Mouse (Mus musculus) limb, embryonic 10.5 days (tissue): ENCODE results near the gene Chd4. TPM values are rescaled to one million over a fixed set of nuclear protein-coding genes. Genes with fewer than 3 reads are reported as not detected.
A peak's percentile ranks its signal among the peaks of the same experiment; 100 is the strongest.

Source experiments
- DNase-seq: peaks from one replicate; pipeline ENCODE4 v3.0.0-alpha.2; 2017; ENCODE audit warnings: low spot score
- H3K27ac ChIP-seq: fragments of 300-500 bp; sonication (generic); 2 replicates; pipeline ENCODE4 v1.5.1; 2016; ENCODE audit warnings: mild to moderate bottlenecking
- H3K27me3 ChIP-seq: fragments of 300-500 bp; sonication (generic); 2 replicates; pipeline ENCODE4 v1.6.1; 2016; ENCODE audit warnings: low read depth, mild to moderate bottlenecking; ENCODE audit not compliant: poor library complexity, severe bottlenecking
- H3K36me3 ChIP-seq: fragments of 300-500 bp; sonication (generic); 2 replicates; pipeline ENCODE4 v1.6.1; 2016; ENCODE audit warnings: mild to moderate bottlenecking, moderate library complexity
- H3K4me1 ChIP-seq: fragments of 300-500 bp; sonication (generic); 2 replicates; pipeline ENCODE4 v1.6.1; 2016
- H3K4me3 ChIP-seq: fragments of 300-500 bp; sonication (generic); 2 replicates; pipeline ENCODE4 v1.5.1; 2016; ENCODE audit warnings: mild to moderate bottlenecking, moderate library complexity
- H3K9me3 ChIP-seq: fragments of 300-500 bp; sonication (generic); replicated peaks from 2 replicates; pipeline ENCODE4 v1.6.1; 2016; ENCODE audit warnings: mild to moderate bottlenecking
- WGBS: fragments of 180-500 bp; shearing (Covaris S2); methylation state at CpG from one replicate; pipeline ENCODE4 v1.1.7; 2016; 5-methylcytosine and 5-hydroxymethylcytosine counted together
- polyA plus RNA-seq: library from polyadenylated mRNA; unstranded; fragments of >200 nt; fragmentation: Nextera tagmentation; extraction: Ambion mirVana; gene quantifications from 2 replicates; pipeline ENCODE4 v1.2.1, GENCODE M21; 2016

Chd4 gene
- polyA plus RNA-seq, 1 experiment from 2014 or later: 109 TPM

GRCm38 (mm10) chr6:125081797-125082560 lies 13.8 kb upstream of the Chd4 start:
- DNase-seq: peak; percentile 95
- Histone ChIP-seq H3K4me3 (peak overlapping the region; percentile 59), H3K36me3 (no peaks in the 10 kb centered on the region), H3K27ac (peak overlapping the region; percentile 86), H3K27me3 (peaks cover 17% of the 10 kb centered on the region), H3K4me1 (peaks cover 10% of the 10 kb centered on the region), H3K9me3 (no peaks in the 10 kb centered on the region)
- 21% methylated on average over 45 of the region's 45 CpGs for WGBS

DNA sequence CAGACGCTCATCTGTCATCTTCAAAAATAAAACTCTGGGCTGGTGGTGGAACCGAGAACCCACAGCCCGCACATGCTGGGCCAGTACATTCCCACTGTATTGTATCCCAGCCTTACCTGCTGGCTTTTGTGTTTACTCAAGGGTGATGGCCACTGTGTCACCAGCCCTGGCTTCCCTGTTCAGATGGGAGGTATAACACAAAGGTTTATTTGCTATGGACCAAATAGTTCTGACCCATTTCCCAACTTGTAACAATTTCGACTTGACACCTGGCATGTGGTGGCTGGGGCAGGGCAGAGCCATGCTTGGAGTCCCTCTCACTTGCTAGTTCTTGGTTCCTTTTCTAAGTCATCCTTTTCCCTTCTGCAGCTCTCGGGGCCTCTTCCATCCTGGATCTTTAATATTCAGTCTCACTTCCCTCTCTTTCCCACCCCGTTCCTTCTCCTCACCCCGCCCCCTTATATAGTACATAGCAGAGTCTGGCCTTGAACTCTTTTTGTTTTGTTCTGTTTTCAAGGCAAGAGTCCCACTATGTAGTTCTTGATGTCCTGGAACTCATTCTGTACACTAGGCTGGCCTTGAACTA lies 12.9 kb upstream of the Chd4 start:
- WGBS: 88% methylated on average over 7 of the region's 7 CpGs
- H3K27me3 ChIP-seq: peaks cover 17% of the 10 kb centered on the region
- H3K4me3 ChIP-seq: no peak overlapping the region
- DNase-seq: no peak
- no peaks in the 10 kb centered on the region for H3K36me3 ChIP-seq
- H3K27ac ChIP-seq: no peak overlapping the region
- H3K9me3 ChIP-seq: no peaks in the 10 kb centered on the region
- peaks cover 19% of the 10 kb centered on the region for H3K4me1 ChIP-seq

- no peaks in the 10 kb centered on the region for H3K9me3 ChIP-seq
- 8% methylated on average over 4 of the region's 4 CpGs for WGBS
- H3K36me3 ChIP-seq: no peaks in the 10 kb centered on the region
- H3K27me3 ChIP-seq: peaks cover 17% of the 10 kb centered on the region
- H3K4me1 ChIP-seq: peaks cover 35% of the 10 kb centered on the region
- peak; percentile 72 for DNase-seq
- H3K4me3 ChIP-seq: no peak overlapping the region
- H3K27ac ChIP-seq: peak overlapping the region; percentile 28; the same call in 1 of the 2 replicates
These were observed 11.4 kb upstream of the Chd4 start for GRCm38 (mm10) chr6:125084424-125084823.

DNA sequence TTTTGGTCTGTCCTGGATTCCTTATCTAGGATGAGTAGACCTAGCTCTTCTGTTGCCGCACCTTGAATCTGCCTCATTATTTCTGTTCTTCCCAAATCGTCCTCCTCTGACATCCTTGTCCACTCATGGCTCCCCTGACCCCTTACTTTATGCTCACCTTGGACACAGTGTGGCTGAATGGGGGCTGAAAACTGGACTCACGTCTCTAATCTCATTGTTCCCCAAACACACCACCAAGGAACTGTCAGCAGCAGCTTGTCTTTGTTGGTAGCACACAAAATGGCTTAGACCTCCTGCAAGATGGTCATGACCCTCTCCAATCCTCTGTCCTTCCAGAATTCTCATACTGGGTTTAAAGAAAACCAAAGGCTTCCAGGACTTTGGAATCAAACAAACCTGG lies 7.8 kb upstream of the Chd4 start:
- Histone ChIP-seq H3K9me3 (no peaks in the 10 kb centered on the region), H3K27ac (peak overlapping the region; percentile 91), H3K4me3 (0 out of 2 replicates have a peak overlapping the region, but pooled peaks have one; percentile 43), H3K27me3 (no peaks in the 10 kb centered on the region), H3K4me1 (peaks cover 41% of the 10 kb centered on the region), H3K36me3 (no peaks in the 10 kb centered on the region)
- no peak for DNase-seq
- 84% methylated on average over 3 of the region's 3 CpGs for WGBS

DNA sequence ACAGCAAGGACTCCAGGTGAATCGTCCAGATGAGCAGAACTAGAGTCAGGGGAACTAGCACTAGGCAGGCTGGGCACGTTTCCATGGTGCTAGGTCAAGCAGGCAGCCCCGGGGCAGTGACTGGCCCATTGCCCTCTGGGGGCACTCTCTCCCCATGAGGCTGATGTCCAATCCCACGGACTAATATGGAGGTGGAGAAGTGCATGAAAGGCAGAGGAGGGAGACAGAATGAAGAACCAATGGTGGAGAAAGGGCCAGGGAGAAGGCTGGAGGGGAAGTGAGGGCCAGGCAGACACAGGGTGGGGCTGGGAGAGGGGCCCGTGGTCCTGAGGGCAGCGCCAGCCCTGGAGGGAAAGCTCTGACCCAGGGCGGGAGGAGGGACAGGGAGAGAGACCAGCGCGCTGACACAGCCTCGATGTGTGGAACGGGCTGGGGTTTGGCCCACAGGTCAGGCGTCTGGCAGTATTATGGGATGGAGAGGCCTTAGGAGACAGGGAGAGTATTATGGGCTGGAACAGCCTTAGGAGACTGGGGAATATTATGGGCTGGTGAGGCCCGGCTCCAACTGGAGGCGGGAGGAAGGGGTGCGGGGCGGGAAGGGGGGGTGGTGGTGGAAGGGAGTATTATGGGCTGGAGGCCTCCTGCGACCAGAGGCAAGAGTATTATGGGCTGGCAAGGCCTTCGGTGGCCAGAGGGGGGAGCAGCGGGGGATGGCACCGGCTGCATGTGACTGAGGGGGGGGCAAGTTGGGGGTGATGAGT lies 7.0 kb upstream of the Chd4 start:
- 2% methylated on average over 20 of the region's 20 CpGs for WGBS
- peak overlapping the region; percentile 91 for H3K27ac ChIP-seq
- no peaks in the 10 kb centered on the region for H3K36me3 ChIP-seq
- H3K4me3 ChIP-seq: peak overlapping the region; percentile 43
- H3K4me1 ChIP-seq: peaks cover 41% of the 10 kb centered on the region
- no peaks in the 10 kb centered on the region for H3K9me3 ChIP-seq
- H3K27me3 ChIP-seq: no peaks in the 10 kb centered on the region
- peak; percentile 88 for DNase-seq

DNA sequence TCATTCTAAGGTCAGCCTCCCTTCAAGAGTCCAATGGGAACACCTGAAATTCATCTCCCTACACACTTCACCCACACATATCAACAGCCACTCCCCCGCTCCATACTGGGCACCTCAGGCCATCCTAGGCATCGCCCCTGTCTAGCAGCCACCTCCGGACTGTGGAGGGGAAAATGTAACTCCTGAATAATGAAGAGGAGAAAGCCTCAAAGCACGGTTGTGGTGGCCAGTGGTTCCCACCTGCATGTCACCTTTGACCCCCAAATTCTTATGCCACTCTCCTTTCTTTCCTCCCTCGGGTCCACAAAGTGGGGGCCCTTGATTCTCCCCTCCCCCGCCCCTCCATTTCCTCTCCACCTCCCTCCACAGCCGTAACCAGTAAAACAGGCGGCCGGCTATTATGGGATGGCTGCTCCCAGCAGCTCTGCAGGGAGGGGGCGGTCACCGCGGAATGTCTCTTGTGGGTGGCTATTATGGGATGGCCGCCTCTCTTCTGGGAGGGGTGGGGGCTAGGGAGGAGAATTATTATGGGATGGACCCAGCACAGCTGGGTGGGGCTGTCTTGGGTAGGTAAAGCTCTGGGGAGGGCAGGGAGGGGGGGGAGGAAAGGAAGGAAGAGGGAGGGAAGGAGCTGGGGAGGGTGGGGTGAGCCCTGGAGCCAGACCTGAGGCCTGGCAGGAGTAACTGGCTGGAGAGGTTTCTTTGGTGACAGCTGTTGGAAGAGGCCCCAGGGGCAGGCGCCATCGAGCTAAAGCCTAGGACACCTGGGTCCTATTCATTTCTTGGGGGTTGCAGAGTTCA lies 6.1 kb upstream of the Chd4 start:
- H3K4me3 ChIP-seq: peak overlapping the region; percentile 43
- peak overlapping the region; percentile 91 for H3K27ac ChIP-seq
- no peaks in the 10 kb centered on the region for H3K27me3 ChIP-seq
- H3K36me3 ChIP-seq: no peaks in the 10 kb centered on the region
- peak; percentile 86 for DNase-seq
- H3K9me3 ChIP-seq: no peaks in the 10 kb centered on the region
- H3K4me1 ChIP-seq: peaks cover 41% of the 10 kb centered on the region
- 3% methylated on average over 15 of the region's 15 CpGs for WGBS

- H3K27me3 ChIP-seq: no peaks in the 10 kb centered on the region
- H3K9me3 ChIP-seq: no peaks in the 10 kb centered on the region
- H3K27ac ChIP-seq: peak overlapping the region; percentile 91
- peaks cover 47% of the 10 kb centered on the region for H3K4me1 ChIP-seq
- H3K36me3 ChIP-seq: no peaks in the 10 kb centered on the region
- H3K4me3 ChIP-seq: peak overlapping the region; percentile 43
- DNase-seq: no peak
- 57% methylated on average over 10 of the region's 10 CpGs for WGBS
These were observed 5.3 kb upstream of the Chd4 start for GRCm38 (mm10) chr6:125090341-125091085.

GRCm38 (mm10) chr6:125092372-125092771 lies 3.4 kb upstream of the Chd4 start:
- Histone ChIP-seq H3K36me3 (peaks cover 3% of the 10 kb centered on the region; the same call in 1 of the 2 replicates), H3K4me3 (no peak overlapping the region), H3K9me3 (no peaks in the 10 kb centered on the region), H3K4me1 (peaks cover 54% of the 10 kb centered on the region), H3K27ac (0 out of 2 replicates have a peak overlapping the region, but pooled peaks have one; percentile 17), H3K27me3 (no peaks in the 10 kb centered on the region)
- WGBS: 90% methylated on average over 5 of the region's 5 CpGs
- no peak for DNase-seq

DNA sequence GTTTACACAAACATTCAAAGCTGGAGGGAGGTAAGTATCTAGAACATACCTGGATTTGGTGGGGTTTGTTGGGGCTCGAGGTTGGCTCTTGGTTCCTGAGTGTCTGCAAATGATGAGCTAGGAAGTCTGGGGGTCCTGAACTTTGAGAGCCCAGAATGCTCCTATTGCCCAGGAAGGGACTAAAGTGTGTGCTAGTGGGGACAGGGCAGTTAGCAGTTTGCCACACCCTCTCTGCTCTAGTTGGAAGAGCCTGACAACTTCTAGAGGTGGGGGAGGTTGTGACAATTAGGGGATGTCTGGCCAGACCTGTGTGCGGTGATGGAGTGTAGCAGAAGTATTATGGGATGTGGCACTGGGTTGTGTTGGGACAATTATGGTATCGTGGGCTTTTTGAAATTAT lies 938 bp upstream of the Chd4 start:
- H3K4me3 ChIP-seq: no peak overlapping the region
- H3K36me3 ChIP-seq: peaks cover 28% of the 10 kb centered on the region
- H3K27ac ChIP-seq: peak overlapping the region; percentile 97; the same call in 1 of the 2 replicates
- H3K9me3 ChIP-seq: no peaks in the 10 kb centered on the region
- H3K4me1 ChIP-seq: peaks cover 54% of the 10 kb centered on the region
- DNase-seq: no peak
- WGBS: 52% methylated on average over 3 of the region's 3 CpGs
- no peaks in the 10 kb centered on the region for H3K27me3 ChIP-seq

GRCm38 (mm10) chr6:125096279-125096596 lies 457 bp downstream of the Chd4 start:
- H3K36me3 ChIP-seq: peaks cover 42% of the 10 kb centered on the region
- peak overlapping the region; percentile 100 for H3K4me3 ChIP-seq
- peaks cover 57% of the 10 kb centered on the region for H3K4me1 ChIP-seq
- peak overlapping the region; percentile 97 for H3K27ac ChIP-seq
- no peak for DNase-seq
- H3K9me3 ChIP-seq: no peaks in the 10 kb centered on the region
- 3% methylated on average over 25 of the region's 32 CpGs for WGBS
- no peaks in the 10 kb centered on the region for H3K27me3 ChIP-seq

- Histone ChIP-seq H3K36me3 (peaks cover 47% of the 10 kb centered on the region), H3K4me3 (peak overlapping the region; percentile 100), H3K27ac (peak overlapping the region; percentile 97), H3K4me1 (peaks cover 62% of the 10 kb centered on the region), H3K27me3 (no peaks in the 10 kb centered on the region), H3K9me3 (no peaks in the 10 kb centered on the region)
- peak; percentile 68 for DNase-seq
- WGBS: under 1% methylated on average over 43 of the region's 44 CpGs
These were observed 990 bp downstream of the Chd4 start for GRCm38 (mm10) chr6:125096597-125097345.
